Comparison of ENCODE assay signal across 8 mouse cellular contexts in the genomic region with DNA sequence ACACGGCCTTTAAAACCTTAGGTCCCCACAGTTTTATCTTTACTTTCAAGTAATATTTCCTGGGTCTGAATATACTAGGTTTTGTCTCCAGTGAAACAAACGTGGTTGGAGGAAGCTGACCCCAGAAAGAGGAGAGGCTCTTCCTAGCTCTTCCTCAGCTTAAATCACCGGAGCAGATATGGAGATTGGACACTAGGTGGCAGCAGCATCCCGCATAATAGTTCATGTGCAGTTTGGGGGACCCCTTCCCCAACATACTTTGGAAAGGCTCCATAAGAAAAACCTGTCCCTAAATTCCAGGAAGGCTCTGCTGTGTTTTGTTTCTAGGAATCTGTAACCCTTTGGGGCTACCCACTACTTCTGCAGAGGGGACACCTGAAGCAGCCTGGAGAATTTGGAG. TPM values are rescaled to one million over a fixed set of nuclear protein-coding genes. Genes with fewer than 3 reads are reported as not detected.
DNase-seq lines count a peak whose midpoint lies in the region; ATAC-seq and TF ChIP-seq lines count a peak whose summit lies in the region.

No protein-coding gene starts in this region.

- no peak for ATAC-seq in liver, embryonic 14.5 days (ENCODE audit: insufficient read depth)

- TF ChIP-seq RAD21 in MEL (IDR thresholded peaks at IDR 0.05; ENCODE audit: low read depth, low read length) = peak; percentile 99

- WGBS in liver, embryonic 14.5 days (ENCODE audit: insufficient replicate concordance) = 1% methylated on average over 4 of the region's 4 CpGs

- TF ChIP-seq POLR2A in MEL (IDR thresholded peaks at IDR 0.05; ENCODE audit: control insufficient read depth in 1 of 2, insufficient read depth in 1 of 2, low read depth in 1 of 2, low read length in 2 of 2, poor library complexity in 1 of 2) = no peak
- no peak for TF ChIP-seq POLR2A in cortical plate, adult 2 months (IDR thresholded peaks at IDR 0.05; ENCODE audit: extremely low read depth, insufficient read depth, low read length)

- no peak for TF ChIP-seq EP300 in MEL (IDR thresholded peaks at IDR 0.05; ENCODE audit: low read depth in 1 of 2, low read length in 2 of 2)
- no peak for TF ChIP-seq EP300 in liver, embryonic 14.5 days (IDR thresholded peaks at IDR 0.05; ENCODE audit: low read depth)

- peak; percentile 62 to 88 for DNase-seq in adrenal gland, adult (ENCODE audit: inconsistent age in 2 of 2, low spot score in 1 of 2)
- no peak for DNase-seq in adrenal gland, adult 8-10 months
- DNase-seq in layer of hippocampus, adult 2 months (ENCODE audit: low spot score in 2 of 2) = peak in 1 of 2 experiments; percentile 83
- DNase-seq in layer of hippocampus, adult 8-10 months (ENCODE audit: low spot score in 2 of 2) = no peak
- peak; percentile 77 for DNase-seq in MEL (ENCODE audit: low read depth, low spot score)
- peak in 2 of 3 experiments; percentile 30 to 31 for DNase-seq in liver, embryonic 14.5 days (ENCODE audit: low read depth in 3 of 3, low spot score in 3 of 3)
- DNase-seq in testis, postnatal 14 days (ENCODE audit: low spot score) = peak; percentile 59

- peaks cover 8 to 13% of the 10 kb centered on the region in 2 experiments; a peak in 2 of 4 replicates for H3K4me1 ChIP-seq in MEL (ENCODE audit: control insufficient read depth in 1 of 2, insufficient read depth in 2 of 2, low read length in 2 of 2)
- no peaks in the 10 kb centered on the region for H3K4me1 ChIP-seq in cortical plate, adult 2 months (ENCODE audit: control insufficient read depth, insufficient read depth, low read length)
- peaks cover 4 to 20% of the 10 kb centered on the region in 2 experiments for H3K4me1 ChIP-seq in liver, embryonic 14.5 days (replicated peaks; ENCODE audit: control insufficient read depth in 2 of 2, insufficient read depth in 2 of 2, low read length in 1 of 2)

- H3K4me3 ChIP-seq in layer of hippocampus, adult 2 months = no peak overlapping the region
- no peak overlapping the region for H3K4me3 ChIP-seq in MEL (ENCODE audit: control insufficient read depth in 1 of 2, insufficient read depth in 1 of 2, low read depth in 2 of 2, low read length in 2 of 2)
- no peak overlapping the region for H3K4me3 ChIP-seq in cortical plate, adult 2 months (ENCODE audit: insufficient read depth, low read length)
- H3K4me3 ChIP-seq in liver, embryonic 14.5 days (ENCODE audit: insufficient read depth in 1 of 2, low read depth in 2 of 2, low read length in 2 of 2) = no peak overlapping the region

- peaks cover 0 to 3% of the 10 kb centered on the region in 2 experiments; a peak in 2 of 4 replicates for H3K36me3 ChIP-seq in MEL (ENCODE audit: control insufficient read depth in 1 of 2, insufficient read depth in 2 of 2, low read length in 2 of 2)
- H3K36me3 ChIP-seq in liver, embryonic 14.5 days (replicated peaks; ENCODE audit: control insufficient read depth, insufficient read depth, low read depth) = no peaks in the 10 kb centered on the region

- H3K79me2 ChIP-seq in MEL (ENCODE audit: control insufficient read depth, insufficient read depth, low read length, poor library complexity) = no peaks in the 10 kb centered on the region; the same call in 1 of the 2 replicates

- no peak overlapping the region for H3K4me2 ChIP-seq in liver, embryonic 14.5 days (ENCODE audit: low read depth)

- TF ChIP-seq CTCF in layer of hippocampus, adult 2 months (conservative IDR thresholded peaks at IDR 0.05) = peak; percentile 88
- peak; percentile 71 to 97 (median 83) for TF ChIP-seq CTCF in MEL (IDR thresholded peaks at IDR 0.05 in 2 of 3, conservative IDR thresholded peaks at IDR 0.05 in 1 of 3; ENCODE audit: control insufficient read depth in 1 of 3, insufficient read depth in 1 of 3, low read depth in 2 of 3, low read length in 3 of 3, poor library complexity in 1 of 3, severe bottlenecking in 1 of 3)
- TF ChIP-seq CTCF in cortical plate, adult 2 months (IDR thresholded peaks at IDR 0.05; ENCODE audit: extremely low read depth, insufficient read depth, low read length) = peak; percentile 95
- peak; percentile 83 for TF ChIP-seq CTCF in liver, embryonic 14.5 days (IDR thresholded peaks at IDR 0.05; ENCODE audit: low read depth)

- no peaks in the 10 kb centered on the region for H3K27me3 ChIP-seq in MEL (ENCODE audit: control insufficient read depth in 1 of 2, insufficient read depth in 2 of 2, low read length in 2 of 2)
- H3K27me3 ChIP-seq in liver, embryonic 14.5 days (ENCODE audit: control insufficient read depth, insufficient read depth, low read length) = peaks cover 42% of the 10 kb centered on the region

- no peak overlapping the region for H3K27ac ChIP-seq in layer of hippocampus, adult 2 months
- no peak overlapping the region for H3K27ac ChIP-seq in MEL (ENCODE audit: control insufficient read depth, low read depth, low read length)
- no peak overlapping the region for H3K27ac ChIP-seq in cortical plate, adult 2 months (ENCODE audit: insufficient read depth, low read length)
- H3K27ac ChIP-seq in liver, embryonic 14.5 days = no peak overlapping the region

- no peak overlapping the region for H3K9ac ChIP-seq in MEL (ENCODE audit: control insufficient read depth, low read depth, low read length, poor library complexity, severe bottlenecking)
- no peak overlapping the region for H3K9ac ChIP-seq in liver, embryonic 14.5 days (replicated peaks)

- H3K9me3 ChIP-seq in MEL (replicated peaks; ENCODE audit: insufficient read depth, low read length) = no peaks in the 10 kb centered on the region
- H3K9me3 ChIP-seq in liver, embryonic 14.5 days (ENCODE audit: control insufficient read depth, low read length) = no peaks in the 10 kb centered on the region

TF ChIP-seq in MEL, 35 proteins besides CTCF, POLR2A, EP300 and RAD21 (continues in another document):
- no peak for TF ChIP-seq BHLHE40 (IDR thresholded peaks at IDR 0.05; ENCODE audit: borderline replicate concordance, low read depth, low read length)
- TF ChIP-seq GABPA (IDR thresholded peaks at IDR 0.05; ENCODE audit: low read depth, low read length) = no peak
- TF ChIP-seq MXI1 (IDR thresholded peaks at IDR 0.05; ENCODE audit: low read depth, low read length) = no peak
- peak; percentile 83 for TF ChIP-seq SMC3 (IDR thresholded peaks at IDR 0.05; ENCODE audit: low read depth, low read length)
- no peak for TF ChIP-seq MYB (IDR thresholded peaks at IDR 0.05; ENCODE audit: low read depth, low read length)
- TF ChIP-seq MAZ (IDR thresholded peaks at IDR 0.05; ENCODE audit: low read depth, low read length) = 0 out of 2 replicates have a peak, but pooled peaks have one; percentile 44
- TF ChIP-seq ZKSCAN1 (IDR thresholded peaks at IDR 0.05; ENCODE audit: low read depth, low read length) = no peak
- no peak for TF ChIP-seq TAL1 (IDR thresholded peaks at IDR 0.05; ENCODE audit: low read length)
- TF ChIP-seq TCF12 (IDR thresholded peaks at IDR 0.05; ENCODE audit: low read depth, low read length) = no peak
- no peak for TF ChIP-seq MYC (IDR thresholded peaks at IDR 0.05; ENCODE audit: low read depth, low read length)
- no peak for TF ChIP-seq KAT2A (conservative IDR thresholded peaks at IDR 0.05; ENCODE audit: low read depth, low read length)
- TF ChIP-seq UBTF (IDR thresholded peaks at IDR 0.05; ENCODE audit: borderline replicate concordance, insufficient read depth, low read depth, low read length) = no peak
- TF ChIP-seq ZNF384 (IDR thresholded peaks at IDR 0.05; ENCODE audit: low read depth, low read length) = no peak
- TF ChIP-seq MAFK (IDR thresholded peaks at IDR 0.05; ENCODE audit: borderline replicate concordance, low read depth, low read length) = no peak
- no peak for TF ChIP-seq MEF2A (IDR thresholded peaks at IDR 0.05; ENCODE audit: extremely low read depth, insufficient replicate concordance, low read depth, low read length, poor library complexity, severe bottlenecking)
- no peak for TF ChIP-seq CHD2 (IDR thresholded peaks at IDR 0.05; ENCODE audit: low read length)
- no peak for TF ChIP-seq USF2 (IDR thresholded peaks at IDR 0.05; ENCODE audit: borderline replicate concordance in 1 of 2, insufficient read depth in 1 of 2, low read depth in 1 of 2, low read length in 2 of 2)
- TF ChIP-seq POLR2AphosphoS2 (IDR thresholded peaks at IDR 0.05; ENCODE audit: low read length) = no peak
- no peak for TF ChIP-seq NRF1 (IDR thresholded peaks at IDR 0.05; ENCODE audit: insufficient read depth, low read depth, low read length, poor library complexity, severe bottlenecking)
- TF ChIP-seq ZC3H11A (IDR thresholded peaks at IDR 0.05; ENCODE audit: low read depth, low read length) = peak; percentile 72
- TF ChIP-seq SIN3A (IDR thresholded peaks at IDR 0.05; ENCODE audit: low read length) = peak; percentile 53; the same call in 1 of the 2 replicates
- TF ChIP-seq NELFE (IDR thresholded peaks at IDR 0.05; ENCODE audit: low read depth, low read length) = no peak
- TF ChIP-seq HCFC1 (IDR thresholded peaks at IDR 0.05; ENCODE audit: low read depth, low read length) = no peak
- no peak for TF ChIP-seq MAX (IDR thresholded peaks at IDR 0.05; ENCODE audit: low read length)
- TF ChIP-seq POLR2AphosphoS5 (IDR thresholded peaks at IDR 0.05; ENCODE audit: borderline replicate concordance, low read depth, low read length) = no peak

RNA-seq across cellular contexts. Expression of a gene that starts 1.9 kb away (rescaled TPM):
- 100 to 1,000 TPM in 1 of 4 experiments, 10 to 100 TPM in 3; 72.0 to 109 (median 82.9) TPM for total RNA-seq in adrenal gland, adult 8-10 months (2022)
- total RNA-seq in layer of hippocampus, adult 2 months (2021) = 100 to 1,000 TPM; 108 to 113 TPM
- 100 to 1,000 TPM in 3 of 4 experiments, 10 to 100 TPM in 1; 99.1 to 116 (median 106) TPM for total RNA-seq in layer of hippocampus, adult 8-10 months (2022)
- 2.5 and 2.9 TPM in 2 replicates for total RNA-seq in MEL (2012; rRNA removed)
- polyA plus RNA-seq in MEL (2012; ENCODE audit: insufficient read depth in 1 of 2, insufficient read length in 2 of 2, low read depth in 1 of 2, low replicate concordance in 2 of 2, missing spikeins in 1 of 2) = 1 to 10 TPM in 1 of 2 experiments, not detected in 1; 8.8 TPM
- polyA plus RNA-seq in cortical plate, adult 2 months (2012; rRNA removed) = 23.8 and 26.4 TPM in 2 replicates
- polyA plus RNA-seq in liver, embryonic 14.5 days (2012; rRNA removed) = 1.3 and 1.7 TPM in 2 replicates
- 0.53 and 0.75 TPM in 2 replicates for polyA plus RNA-seq in liver, embryonic 14.5 days (2014; fragmentation: Nextera tagmentation; extraction: Ambion mirVana)

RNA-seq across cellular contexts. Expression of a gene that starts 35.2 kb away (rescaled TPM):
- under 1 TPM; 0.42 to 0.92 (median 0.64) TPM for total RNA-seq in adrenal gland, adult 8-10 months (2022)
- total RNA-seq in layer of hippocampus, adult 2 months (2021) = under 1 TPM in 1 of 2 experiments, not detected in 1; 0.12 TPM
- 1 to 10 TPM in 2 of 4 experiments, under 1 TPM in 1, not detected in 1; 0.19 to 3.9 (median 3.4) TPM for total RNA-seq in layer of hippocampus, adult 8-10 months (2022)
- total RNA-seq in MEL (2012; rRNA removed) = not detected in 2 replicates
- not detected for polyA plus RNA-seq in MEL (2012; ENCODE audit: insufficient read depth in 1 of 2, insufficient read length in 2 of 2, low read depth in 1 of 2, low replicate concordance in 2 of 2, missing spikeins in 1 of 2)
- polyA plus RNA-seq in cortical plate, adult 2 months (2012; rRNA removed) = 0.11 and 0.15 TPM in 2 replicates
- 0.79 and 1.0 TPM in 2 replicates for polyA plus RNA-seq in liver, embryonic 14.5 days (2012; rRNA removed)
- 0.57 and 0.75 TPM in 2 replicates for polyA plus RNA-seq in liver, embryonic 14.5 days (2014; fragmentation: Nextera tagmentation; extraction: Ambion mirVana)

Comparison
In these comparisons a context has a peak if more than half of its experiments do, and no peak if none do; other contexts are left out.
1. DNase-seq: peak in adrenal gland, adult (2 of 2), MEL (single experiment), liver, embryonic 14.5 days (2 of 3) and testis, postnatal 14 days (single experiment); none in adrenal gland, adult 8-10 months (single experiment) and layer of hippocampus, adult 8-10 months (0 of 2).
2. RNA of a gene that starts 1.9 kb away (total RNA-seq): 108 to 113 TPM in layer of hippocampus, adult 2 months, 99.1 to 116 TPM in layer of hippocampus, adult 8-10 months and 72.0 to 109 TPM in adrenal gland, adult 8-10 months; 2.5 to 2.9 TPM in MEL; every median in the first group is over 10 times any median in the second.
3. Peak in every context shown above with its lines, with median percentiles within 50 percentile points of each other: CTCF ChIP-seq.